Mouse (Mus musculus): ENCODE data around the gene Naaladl1. TPM values are rescaled to one million over a fixed set of nuclear protein-coding genes. Genes with fewer than 3 reads are reported as not detected.

Gene Naaladl1
- polyA plus RNA-seq, 1 experiment: 1.8 TPM

DNA sequence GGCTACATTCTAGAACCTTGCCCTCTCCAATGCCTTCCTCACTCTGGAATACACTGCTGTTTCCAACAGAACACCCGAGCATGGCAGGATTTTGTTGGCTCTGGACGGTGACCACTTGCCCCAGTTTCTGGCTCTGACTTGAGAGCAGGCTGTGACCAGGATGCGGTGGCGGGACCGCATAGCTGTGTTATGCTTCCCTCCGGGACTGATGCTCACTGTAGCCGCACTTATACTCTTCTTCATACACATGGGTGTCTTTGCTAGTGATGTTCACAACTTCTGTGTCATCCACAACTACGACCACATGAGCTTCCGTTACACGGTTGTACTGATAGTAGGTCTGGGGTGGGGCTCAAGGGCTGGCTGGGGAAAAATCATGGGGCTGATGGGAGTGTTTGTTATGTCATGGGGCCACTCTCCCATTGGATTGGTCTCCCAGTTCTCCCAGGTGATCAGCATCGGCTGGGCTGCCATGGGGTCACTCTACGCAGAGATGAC lies 25.6 kb upstream of the Naaladl1 start, which contains the start of gene Tmem262:
TSS of gene Tmem262 (plus strand) at position 51 of the 498 bp plus-strand sequence.
- peaks cover 17% of the 10 kb centered on the region for H3K4me1 ChIP-seq (replicated peaks; ENCODE audit: control insufficient read depth, insufficient read depth, low read length)
- peaks cover 7% of the 10 kb centered on the region; the same call in 1 of the 2 replicates for H3K36me3 ChIP-seq (ENCODE audit: control insufficient read depth, insufficient read depth, low read length)
- H3K4me3 ChIP-seq (ENCODE audit: control insufficient read depth, insufficient read depth, low read length): no peak within 1 kb of the TSS
- no peaks in the 10 kb centered on the region for H3K27me3 ChIP-seq (ENCODE audit: control insufficient read depth, insufficient read depth, low read length)
- no peak within 1 kb of the TSS for H3K27ac ChIP-seq (ENCODE audit: control insufficient read depth, insufficient read depth, low read length)
- no peak for TF ChIP-seq CTCF (IDR thresholded peaks at IDR 0.05; ENCODE audit: borderline replicate concordance, control insufficient read depth, extremely low read depth, insufficient read depth, low read length, poor library complexity)
- no peak for TF ChIP-seq POLR2A (IDR thresholded peaks at IDR 0.05; ENCODE audit: control insufficient read depth, extremely low read depth, insufficient read depth, low read length, poor library complexity)
- 98% methylated on average over 12 of the region's 12 CpGs for WGBS
- no peak for DNase-seq

DNA sequence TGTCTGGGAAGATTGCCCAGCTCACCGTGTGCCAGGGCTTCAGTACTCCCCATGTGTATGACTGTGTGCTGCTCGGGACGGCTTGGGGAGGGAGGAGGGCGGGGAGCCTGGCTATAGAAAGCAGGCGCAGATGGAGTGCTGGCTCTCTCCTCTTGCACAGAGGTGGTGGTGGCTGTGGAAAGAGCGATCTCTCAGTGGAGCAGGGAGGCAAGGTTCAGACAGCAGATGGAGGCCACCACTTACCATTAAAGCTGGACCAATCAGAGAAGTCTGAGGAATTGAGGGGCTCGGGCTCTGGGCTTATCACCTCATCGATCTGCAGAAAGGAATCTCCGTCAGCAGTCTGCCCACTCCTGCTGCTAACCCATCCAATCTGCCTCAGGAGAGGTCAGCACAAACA lies 23.4 kb upstream of the Naaladl1 start, which contains the start of gene Gm28374:
TSS of gene Gm28374 (minus strand) at position 101 of the 400 bp plus-strand sequence.
- no peak for DNase-seq
- no peak for TF ChIP-seq CTCF (IDR thresholded peaks at IDR 0.05; ENCODE audit: borderline replicate concordance, control insufficient read depth, extremely low read depth, insufficient read depth, low read length, poor library complexity)
- TF ChIP-seq POLR2A (IDR thresholded peaks at IDR 0.05; ENCODE audit: control insufficient read depth, extremely low read depth, insufficient read depth, low read length, poor library complexity): no peak
- H3K4me3 ChIP-seq (ENCODE audit: control insufficient read depth, insufficient read depth, low read length): no peak within 1 kb of the TSS
- H3K27me3 ChIP-seq (ENCODE audit: control insufficient read depth, insufficient read depth, low read length): no peaks in the 10 kb centered on the region
- WGBS: 93% methylated on average over 9 of the region's 9 CpGs
- peaks cover 18% of the 10 kb centered on the region for H3K4me1 ChIP-seq (replicated peaks; ENCODE audit: control insufficient read depth, insufficient read depth, low read length)
- no peak within 1 kb of the TSS for H3K27ac ChIP-seq (ENCODE audit: control insufficient read depth, insufficient read depth, low read length)
- peaks cover 7% of the 10 kb centered on the region; the same call in 1 of the 2 replicates for H3K36me3 ChIP-seq (ENCODE audit: control insufficient read depth, insufficient read depth, low read length)

- Histone ChIP-seq H3K27ac (ENCODE audit: control insufficient read depth, insufficient read depth, low read length) (no peak within 1 kb of the TSS), H3K4me3 (ENCODE audit: control insufficient read depth, insufficient read depth, low read length) (peak within 1 kb of the TSS; percentile 71), H3K36me3 (ENCODE audit: control insufficient read depth, insufficient read depth, low read length) (peaks cover 7% of the 10 kb centered on the region; the same call in 1 of the 2 replicates), H3K27me3 (ENCODE audit: control insufficient read depth, insufficient read depth, low read length) (no peaks in the 10 kb centered on the region), H3K4me1 (replicated peaks; ENCODE audit: control insufficient read depth, insufficient read depth, low read length) (peaks cover 16% of the 10 kb centered on the region)
- peak; percentile 94 for DNase-seq
- no peak; the same call in none of the 2 replicates for TF ChIP-seq POLR2A (IDR thresholded peaks at IDR 0.05; ENCODE audit: control insufficient read depth, extremely low read depth, insufficient read depth, low read length, poor library complexity)
- peak; percentile 35; the same call in 1 of the 2 replicates for TF ChIP-seq CTCF (IDR thresholded peaks at IDR 0.05; ENCODE audit: borderline replicate concordance, control insufficient read depth, extremely low read depth, insufficient read depth, low read length, poor library complexity)
- WGBS: under 1% methylated on average over 57 of the region's 58 CpGs
Measured at GRCm38 (mm10) chr19:6084478-6085248, 20.9 kb upstream of the Naaladl1 start, which contains the start of the genes Zfpl1 and Cdca5. TSS of gene Zfpl1 (minus strand) at chr19:6084956. TSS of gene Cdca5 (plus strand) at chr19:6084983.

GRCm38 (mm10) chr19:6085417-6085879 lies 20.1 kb upstream of the Naaladl1 start:
- under 1% methylated on average over 17 of the region's 17 CpGs for WGBS
- DNase-seq: peak; percentile 52
- peak overlapping the region; percentile 59 for H3K4me3 ChIP-seq (ENCODE audit: control insufficient read depth, insufficient read depth, low read length)
- TF ChIP-seq POLR2A (IDR thresholded peaks at IDR 0.05; ENCODE audit: control insufficient read depth, extremely low read depth, insufficient read depth, low read length, poor library complexity): no peak; the same call in 1 of the 2 replicates
- TF ChIP-seq CTCF (IDR thresholded peaks at IDR 0.05; ENCODE audit: borderline replicate concordance, control insufficient read depth, extremely low read depth, insufficient read depth, low read length, poor library complexity): no peak
- peaks cover 16% of the 10 kb centered on the region for H3K4me1 ChIP-seq (replicated peaks; ENCODE audit: control insufficient read depth, insufficient read depth, low read length)
- H3K27ac ChIP-seq (ENCODE audit: control insufficient read depth, insufficient read depth, low read length): no peak overlapping the region
- H3K27me3 ChIP-seq (ENCODE audit: control insufficient read depth, insufficient read depth, low read length): no peaks in the 10 kb centered on the region
- peaks cover 13% of the 10 kb centered on the region; the same call in 1 of the 2 replicates for H3K36me3 ChIP-seq (ENCODE audit: control insufficient read depth, insufficient read depth, low read length)

DNA sequence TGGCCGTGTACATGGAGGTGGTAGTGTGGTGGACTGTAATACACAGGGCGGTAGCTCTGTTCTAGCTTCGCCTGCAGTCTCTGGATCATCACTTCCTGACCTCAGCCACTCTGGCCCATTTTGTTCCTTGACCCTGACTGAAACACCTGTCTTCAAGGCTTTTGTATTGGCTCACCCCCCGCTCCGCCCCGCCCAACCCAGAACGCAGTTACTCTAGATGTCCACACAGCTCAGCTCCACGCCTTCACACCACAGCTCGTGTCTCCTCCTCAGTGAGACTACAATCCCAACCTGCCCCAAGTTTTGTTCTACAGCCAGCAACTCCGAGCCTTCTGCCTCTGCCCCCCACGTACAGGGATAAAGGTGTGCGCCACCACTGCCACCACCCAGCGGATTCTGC lies 16.7 kb upstream of the Naaladl1 start:
- Histone ChIP-seq H3K4me1 (replicated peaks; ENCODE audit: control insufficient read depth, insufficient read depth, low read length) (peaks cover 14% of the 10 kb centered on the region), H3K27me3 (ENCODE audit: control insufficient read depth, insufficient read depth, low read length) (no peaks in the 10 kb centered on the region), H3K4me3 (ENCODE audit: control insufficient read depth, insufficient read depth, low read length) (no peak overlapping the region), H3K27ac (ENCODE audit: control insufficient read depth, insufficient read depth, low read length) (no peak overlapping the region), H3K36me3 (ENCODE audit: control insufficient read depth, insufficient read depth, low read length) (peaks cover 15% of the 10 kb centered on the region; the same call in 1 of the 2 replicates)
- 96% methylated on average over 13 of the region's 13 CpGs for WGBS
- no peak for DNase-seq
- TF ChIP-seq POLR2A (IDR thresholded peaks at IDR 0.05; ENCODE audit: control insufficient read depth, extremely low read depth, insufficient read depth, low read length, poor library complexity): no peak
- no peak for TF ChIP-seq CTCF (IDR thresholded peaks at IDR 0.05; ENCODE audit: borderline replicate concordance, control insufficient read depth, extremely low read depth, insufficient read depth, low read length, poor library complexity)

- no peak for DNase-seq
- H3K27ac ChIP-seq (ENCODE audit: control insufficient read depth, insufficient read depth, low read length): no peak within 1 kb of the TSS
- no peaks in the 10 kb centered on the region for H3K27me3 ChIP-seq (ENCODE audit: control insufficient read depth, insufficient read depth, low read length)
- no peak within 1 kb of the TSS for H3K4me3 ChIP-seq (ENCODE audit: control insufficient read depth, insufficient read depth, low read length)
- H3K36me3 ChIP-seq (ENCODE audit: control insufficient read depth, insufficient read depth, low read length): peaks cover 30% of the 10 kb centered on the region; the same call in 1 of the 2 replicates
- TF ChIP-seq POLR2A (IDR thresholded peaks at IDR 0.05; ENCODE audit: control insufficient read depth, extremely low read depth, insufficient read depth, low read length, poor library complexity) (no peak), CTCF (IDR thresholded peaks at IDR 0.05; ENCODE audit: borderline replicate concordance, control insufficient read depth, extremely low read depth, insufficient read depth, low read length, poor library complexity) (no peak)
- no peaks in the 10 kb centered on the region for H3K4me1 ChIP-seq (replicated peaks; ENCODE audit: control insufficient read depth, insufficient read depth, low read length)
- 97% methylated on average over 7 of the region's 7 CpGs for WGBS
Measured at GRCm38 (mm10) chr19:6094119-6094518, 11.5 kb upstream of the Naaladl1 start, which contains the start of gene AC131692.1. TSS of gene AC131692.1 (plus strand) at chr19:6094419.
